Mouse (Mus musculus): Measurements from ENCODE around the gene Anapc11. TPM values are rescaled to one million over a fixed set of nuclear protein-coding genes. Genes with fewer than 3 reads are reported as not detected.

Anapc11 gene
- polyA plus RNA-seq, 1 experiment from 2014 or later = 204 TPM

GRCm38 (mm10) chr11:120588531-120588930 is 9.7 kb upstream of the Anapc11 start:
- DNase-seq (ENCODE audit: low spot score, missing footprints) = no peak
- Histone ChIP-seq H3K27ac (ENCODE audit: low read depth, low read length) (no peak overlapping the region), H3K36me3 (ENCODE audit: control insufficient read depth, insufficient read depth, low read length) (peaks cover 33% of the 10 kb centered on the region), H3K4me1 (ENCODE audit: control insufficient read depth, insufficient read depth, low read length) (no peaks in the 10 kb centered on the region), H3K9me3 (ENCODE audit: control insufficient read depth, low read length) (no peaks in the 10 kb centered on the region; the same call in 1 of the 2 replicates), H3K27me3 (ENCODE audit: control insufficient read depth, insufficient read depth, low read length) (no peaks in the 10 kb centered on the region), H3K4me2 (no peak overlapping the region), H3K9ac (ENCODE audit: low read length) (no peak overlapping the region), H3K4me3 (ENCODE audit: low read depth, low read length) (no peak overlapping the region)
- no peak for ATAC-seq (ENCODE audit: low FRiP score)
- 90% methylated on average over 6 of the region's 6 CpGs for WGBS

- Histone ChIP-seq H3K9me3 (ENCODE audit: control insufficient read depth, low read length) (no peaks in the 10 kb centered on the region), H3K4me3 (ENCODE audit: low read depth, low read length) (peak overlapping the region; percentile 100), H3K4me1 (ENCODE audit: control insufficient read depth, insufficient read depth, low read length) (peaks cover 15% of the 10 kb centered on the region), H3K27me3 (ENCODE audit: control insufficient read depth, insufficient read depth, low read length) (no peaks in the 10 kb centered on the region), H3K4me2 (peak overlapping the region; percentile 96), H3K36me3 (ENCODE audit: control insufficient read depth, insufficient read depth, low read length) (peaks cover 35% of the 10 kb centered on the region), H3K27ac (ENCODE audit: low read depth, low read length) (peak overlapping the region; percentile 77), H3K9ac (ENCODE audit: low read length) (peak overlapping the region; percentile 99)
- DNase-seq (ENCODE audit: low spot score, missing footprints) (peak; percentile 86), ATAC-seq (ENCODE audit: low FRiP score) (no peak; the same call in 1 of the 2 replicates)
- WGBS = 5% methylated on average over 87 of the region's 99 CpGs
These were observed 683 bp upstream of the Anapc11 start for GRCm38 (mm10) chr11:120597240-120598235.

GRCm38 (mm10) chr11:120598990-120599549 is 849 bp downstream of the Anapc11 start:
- peaks cover 22% of the 10 kb centered on the region for H3K36me3 ChIP-seq (ENCODE audit: control insufficient read depth, insufficient read depth, low read length)
- H3K4me2 ChIP-seq = peak overlapping the region; percentile 72
- no peak for ATAC-seq (ENCODE audit: low FRiP score)
- H3K4me3 ChIP-seq (ENCODE audit: low read depth, low read length) = peak overlapping the region; percentile 100
- no peaks in the 10 kb centered on the region for H3K27me3 ChIP-seq (ENCODE audit: control insufficient read depth, insufficient read depth, low read length)
- no peaks in the 10 kb centered on the region for H3K9me3 ChIP-seq (ENCODE audit: control insufficient read depth, low read length)
- peak overlapping the region; percentile 64; the same call in 1 of the 2 replicates for H3K27ac ChIP-seq (ENCODE audit: low read depth, low read length)
- 53% methylated on average over 17 of the region's 17 CpGs for WGBS
- H3K4me1 ChIP-seq (ENCODE audit: control insufficient read depth, insufficient read depth, low read length) = peaks cover 15% of the 10 kb centered on the region
- peak; percentile 84 for DNase-seq (ENCODE audit: low spot score, missing footprints)
- H3K9ac ChIP-seq (ENCODE audit: low read length) = peak overlapping the region; percentile 99

- 97% methylated on average over 3 of the region's 3 CpGs for WGBS
- peaks cover 12% of the 10 kb centered on the region for H3K36me3 ChIP-seq (ENCODE audit: control insufficient read depth, insufficient read depth, low read length)
- H3K27ac ChIP-seq (ENCODE audit: low read depth, low read length) = no peak overlapping the region
- no peaks in the 10 kb centered on the region for H3K9me3 ChIP-seq (ENCODE audit: control insufficient read depth, low read length)
- H3K27me3 ChIP-seq (ENCODE audit: control insufficient read depth, insufficient read depth, low read length) = no peaks in the 10 kb centered on the region
- ATAC-seq (ENCODE audit: low FRiP score) = no peak
- DNase-seq (ENCODE audit: low spot score, missing footprints) = no peak
- no peak overlapping the region for H3K4me2 ChIP-seq
- no peak overlapping the region for H3K4me3 ChIP-seq (ENCODE audit: low read depth, low read length)
- H3K9ac ChIP-seq (ENCODE audit: low read length) = no peak overlapping the region
- H3K4me1 ChIP-seq (ENCODE audit: control insufficient read depth, insufficient read depth, low read length) = peaks cover 15% of the 10 kb centered on the region
These were observed 2.5 kb downstream of the Anapc11 start for GRCm38 (mm10) chr11:120600716-120601115.

- H3K9ac ChIP-seq (ENCODE audit: low read length) = no peak overlapping the region
- no peak overlapping the region for H3K27ac ChIP-seq (ENCODE audit: low read depth, low read length)
- H3K9me3 ChIP-seq (ENCODE audit: control insufficient read depth, low read length) = no peaks in the 10 kb centered on the region
- H3K4me1 ChIP-seq (ENCODE audit: control insufficient read depth, insufficient read depth, low read length) = peaks cover 9% of the 10 kb centered on the region
- no peak overlapping the region for H3K4me3 ChIP-seq (ENCODE audit: low read depth, low read length)
- H3K27me3 ChIP-seq (ENCODE audit: control insufficient read depth, insufficient read depth, low read length) = no peaks in the 10 kb centered on the region; the same call in 1 of the 2 replicates
- H3K4me2 ChIP-seq = no peak overlapping the region
- DNase-seq (ENCODE audit: low spot score, missing footprints) = no peak
- peaks cover 7% of the 10 kb centered on the region; the same call in 1 of the 2 replicates for H3K36me3 ChIP-seq (ENCODE audit: control insufficient read depth, insufficient read depth, low read length)
- WGBS = 79% methylated on average over 2 of the region's 2 CpGs
- no peak for ATAC-seq (ENCODE audit: low FRiP score)
These were observed 5.3 kb downstream of the Anapc11 start for GRCm38 (mm10) chr11:120603545-120603944.

- no peak overlapping the region for H3K4me3 ChIP-seq (ENCODE audit: low read depth, low read length)
- peaks cover 4% of the 10 kb centered on the region; the same call in 1 of the 2 replicates for H3K27me3 ChIP-seq (ENCODE audit: control insufficient read depth, insufficient read depth, low read length)
- 95% methylated on average over 7 of the region's 7 CpGs for WGBS
- H3K27ac ChIP-seq (ENCODE audit: low read depth, low read length) = no peak overlapping the region
- no peaks in the 10 kb centered on the region for H3K9me3 ChIP-seq (ENCODE audit: control insufficient read depth, low read length)
- H3K4me2 ChIP-seq = no peak overlapping the region
- H3K9ac ChIP-seq (ENCODE audit: low read length) = no peak overlapping the region
- peaks cover 10% of the 10 kb centered on the region for H3K4me1 ChIP-seq (ENCODE audit: control insufficient read depth, insufficient read depth, low read length)
- peaks cover 9% of the 10 kb centered on the region; the same call in 1 of the 2 replicates for H3K36me3 ChIP-seq (ENCODE audit: control insufficient read depth, insufficient read depth, low read length)
- DNase-seq (ENCODE audit: low spot score, missing footprints) = no peak
- no peak for ATAC-seq (ENCODE audit: low FRiP score)
These were observed 7.4 kb downstream of the Anapc11 start for GRCm38 (mm10) chr11:120605667-120606066.

GRCm38 (mm10) chr11:120606764-120607163 is 8.5 kb downstream of the Anapc11 start:
- peaks cover 7% of the 10 kb centered on the region for H3K36me3 ChIP-seq (ENCODE audit: control insufficient read depth, insufficient read depth, low read length)
- no peak overlapping the region for H3K4me2 ChIP-seq
- H3K9me3 ChIP-seq (ENCODE audit: control insufficient read depth, low read length) = no peaks in the 10 kb centered on the region
- no peak for DNase-seq (ENCODE audit: low spot score, missing footprints)
- H3K4me3 ChIP-seq (ENCODE audit: low read depth, low read length) = no peak overlapping the region
- peaks cover 4% of the 10 kb centered on the region; the same call in 1 of the 2 replicates for H3K27me3 ChIP-seq (ENCODE audit: control insufficient read depth, insufficient read depth, low read length)
- no peak overlapping the region for H3K9ac ChIP-seq (ENCODE audit: low read length)
- no peak overlapping the region for H3K27ac ChIP-seq (ENCODE audit: low read depth, low read length)
- peaks cover 10% of the 10 kb centered on the region for H3K4me1 ChIP-seq (ENCODE audit: control insufficient read depth, insufficient read depth, low read length)
- 82% methylated on average over 4 of the region's 4 CpGs for WGBS
- no peak for ATAC-seq (ENCODE audit: low FRiP score)

- Histone ChIP-seq H3K27ac (ENCODE audit: low read depth, low read length) (no peak within 1 kb of the TSS), H3K9me3 (ENCODE audit: control insufficient read depth, low read length) (no peaks in the 10 kb centered on the region), H3K4me1 (ENCODE audit: control insufficient read depth, insufficient read depth, low read length) (peaks cover 10% of the 10 kb centered on the region), H3K4me2 (peak within 1 kb of the TSS; percentile 41), H3K27me3 (ENCODE audit: control insufficient read depth, insufficient read depth, low read length) (peaks cover 4% of the 10 kb centered on the region; the same call in 1 of the 2 replicates), H3K36me3 (ENCODE audit: control insufficient read depth, insufficient read depth, low read length) (peaks cover 12% of the 10 kb centered on the region), H3K9ac (ENCODE audit: low read length) (peak within 1 kb of the TSS; percentile 44), H3K4me3 (ENCODE audit: low read depth, low read length) (peak within 1 kb of the TSS; percentile 19)
- ATAC-seq (ENCODE audit: low FRiP score) (peak; percentile 47; the same call in 1 of the 2 replicates), DNase-seq (ENCODE audit: low spot score, missing footprints) (peak; percentile 91)
- 8% methylated on average over 45 of the region's 45 CpGs for WGBS
These were observed 10.2 kb downstream of the Anapc11 start, which contains the start of gene Npb for GRCm38 (mm10) chr11:120608241-120609034. TSS of gene Npb (plus strand) at chr11:120608477.
